Mouse (Mus musculus): ENCODE measurements around the gene Ccl24. TPM values are rescaled to one million over a fixed set of nuclear protein-coding genes. Genes with fewer than 3 reads are reported as not detected.

Gene Ccl24
- polyA plus RNA-seq, 1 experiment from 2014 or later, result 2.4 TPM

DNA sequence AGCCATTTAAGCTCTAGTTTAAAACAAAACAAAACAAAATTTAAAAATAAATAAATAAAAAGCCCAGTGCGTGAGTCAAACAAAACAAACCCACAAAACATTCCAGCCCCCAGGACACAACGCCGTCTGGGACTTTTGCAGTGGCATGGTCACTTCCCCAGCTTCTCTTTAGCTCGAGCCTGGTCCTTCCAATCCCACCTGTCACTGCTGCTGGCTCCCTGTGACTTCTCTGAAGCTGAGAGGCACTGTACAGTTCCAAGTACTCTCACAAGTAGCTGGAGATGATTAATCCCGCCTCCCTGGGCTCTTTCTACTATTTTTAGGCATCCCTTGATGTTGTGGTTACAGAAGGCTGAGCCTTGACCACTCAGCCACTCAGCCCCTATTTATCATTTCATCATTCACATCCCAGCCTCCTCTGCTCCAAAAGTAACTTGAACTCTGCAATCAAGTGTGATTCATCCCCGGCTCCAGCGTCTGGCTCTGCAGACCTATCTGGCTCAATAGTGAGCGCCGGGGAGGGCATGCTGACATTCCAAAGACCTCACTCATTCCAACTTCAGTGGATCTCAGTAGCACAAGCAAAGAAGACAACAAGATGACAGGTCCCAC lies 50.6 kb downstream of the Ccl24 start:
- no peak for ATAC-seq (replicated peaks; ENCODE audit: low FRiP score)
- 60% methylated on average over 9 of the region's 9 CpGs for WGBS
- Histone ChIP-seq H3K9ac (no peak overlapping the region), H3K27ac (peak overlapping the region; percentile 6; the same call in 1 of the 2 replicates), H3K4me2 (no peak overlapping the region), H3K27me3 (no peaks in the 10 kb centered on the region), H3K9me3 (replicated peaks) (no peaks in the 10 kb centered on the region), H3K36me3 (peaks cover 1% of the 10 kb centered on the region; the same call in 1 of the 2 replicates), H3K4me1 (peaks cover 19% of the 10 kb centered on the region), H3K4me3 (replicated peaks) (no peak overlapping the region)

Other genes with a start within 250 kb of the Ccl24 start
- not detected in 2 replicates for gene Fkbp6, start 223.0 kb downstream of the Ccl24 start, polyA plus RNA-seq (2015; fragmentation: Nextera tagmentation; extraction: Ambion mirVana)
- gene Trim50, start 219.8 kb downstream of the Ccl24 start, polyA plus RNA-seq (2015; fragmentation: Nextera tagmentation; extraction: Ambion mirVana), result not detected in 2 replicates
- gene Nsun5, start 203.1 kb downstream of the Ccl24 start, polyA plus RNA-seq (2015; fragmentation: Nextera tagmentation; extraction: Ambion mirVana), result 35.0 and 39.5 TPM in 2 replicates
- 14.0 and 14.7 TPM in 2 replicates for gene Pom121, start 178.5 kb downstream of the Ccl24 start, polyA plus RNA-seq (2015; fragmentation: Nextera tagmentation; extraction: Ambion mirVana)
- gene Hip1, start 27.9 kb downstream of the Ccl24 start, polyA plus RNA-seq (2015; fragmentation: Nextera tagmentation; extraction: Ambion mirVana), result 43.2 and 45.2 TPM in 2 replicates
- gene Ccl26, start 9.5 kb downstream of the Ccl24 start, polyA plus RNA-seq (2015; fragmentation: Nextera tagmentation; extraction: Ambion mirVana), result not detected in 2 replicates
- gene Rhbdd2, start 59.6 kb upstream of the Ccl24 start, polyA plus RNA-seq (2015; fragmentation: Nextera tagmentation; extraction: Ambion mirVana), result 45.9 and 51.9 TPM in 2 replicates
- gene Por, start 97.0 kb upstream of the Ccl24 start, polyA plus RNA-seq (2015; fragmentation: Nextera tagmentation; extraction: Ambion mirVana), result 78.2 and 89.0 TPM in 2 replicates
- 64.2 and 68.1 TPM in 2 replicates for gene Tmem120a, start 171.4 kb upstream of the Ccl24 start, polyA plus RNA-seq (2015; fragmentation: Nextera tagmentation; extraction: Ambion mirVana)
- gene Styxl1, start 205.3 kb upstream of the Ccl24 start, polyA plus RNA-seq (2015; fragmentation: Nextera tagmentation; extraction: Ambion mirVana), result 0.17 and 0.39 TPM in 2 replicates
- gene Mdh2, start 205.4 kb upstream of the Ccl24 start, polyA plus RNA-seq (2015; fragmentation: Nextera tagmentation; extraction: Ambion mirVana), result 568 and 588 TPM in 2 replicates
- gene Srrm3, start 233.8 kb upstream of the Ccl24 start, polyA plus RNA-seq (2015; fragmentation: Nextera tagmentation; extraction: Ambion mirVana), result 0.55 and 1.2 TPM in 2 replicates

Data from kidney, embryonic 15.5 days (tissue).